Mouse (Mus musculus) forebrain, embryonic 11.5 days (tissue): ENCODE data around the gene Glb1l. TPM values are rescaled to one million over a fixed set of nuclear protein-coding genes. Genes with fewer than 3 reads are reported as not detected.
A peak's percentile ranks its signal among the peaks of the same experiment; 100 is the strongest.

Source experiments
- ATAC-seq: fragments of 200-750 bp; cut with Nextera tagmentation; replicated peaks from 2 replicates; pipeline ENCODE4 v1.8.0; 2017; ENCODE audit warnings: moderate TSS enrichment; ENCODE audit not compliant: low FRiP score
- DNase-seq: peaks from one replicate; pipeline ENCODE4 v3.0.0-alpha.2; 2017; ENCODE audit warnings: low spot score
- H3K27ac ChIP-seq: fragments of 300-500 bp; sonication (generic); 2 replicates; pipeline ENCODE4 v1.5.1; 2014; ENCODE audit warnings: low read depth, low read length
- H3K27me3 ChIP-seq: fragments of 300-500 bp; sonication (generic); 2 replicates; pipeline ENCODE4 v1.6.1; 2014; ENCODE audit warnings: mild to moderate bottlenecking, low read length, mixed read lengths; ENCODE audit not compliant: control insufficient read depth, insufficient read depth
- H3K36me3 ChIP-seq: fragments of 300-500 bp; sonication (generic); 2 replicates; pipeline ENCODE4 v1.6.1; 2014; ENCODE audit warnings: mild to moderate bottlenecking, low read length, moderate library complexity, mixed read lengths; ENCODE audit not compliant: control insufficient read depth, insufficient read depth
- H3K4me1 ChIP-seq: fragments of 300-500 bp; sonication (generic); replicated peaks from 2 replicates; pipeline ENCODE4 v1.6.1; 2014; ENCODE audit warnings: low read length, mixed read lengths; ENCODE audit not compliant: control insufficient read depth, insufficient read depth
- H3K4me2 ChIP-seq: fragments of 300-500 bp; sonication (generic); 2 replicates; pipeline ENCODE4 v1.6.1; 2014; ENCODE audit warnings: low read depth, mild to moderate bottlenecking, low read length, moderate library complexity, mixed read lengths; ENCODE audit not compliant: severe bottlenecking
- H3K4me3 ChIP-seq: fragments of 300-500 bp; sonication (generic); 2 replicates; pipeline ENCODE4 v1.5.1; 2014; ENCODE audit warnings: low read depth, low read length
- H3K9ac ChIP-seq: fragments of 300-500 bp; sonication (generic); 2 replicates; pipeline ENCODE4 v1.6.1; 2014; ENCODE audit warnings: low read length
- H3K9me3 ChIP-seq: fragments of 300-500 bp; sonication (generic); 2 replicates; pipeline ENCODE4 v1.6.1; 2016; ENCODE audit warnings: low read length, mixed read lengths; ENCODE audit not compliant: control insufficient read depth
- WGBS: fragments of 180-500 bp; shearing (Covaris S2); extraction: QIAGEN DNeasy Blood & Tissue Kit; methylation state at CpG from one replicate; pipeline ENCODE4 v1.1.7; 2014; 5-methylcytosine and 5-hydroxymethylcytosine counted together
- polyA plus RNA-seq: library from polyadenylated mRNA; unstranded; fragments of >200 nt; fragmentation: Nextera tagmentation; extraction: Ambion mirVana; gene quantifications from 2 replicates; pipeline ENCODE4 v1.2.1, GENCODE M21; 2014

The Glb1l gene
- polyA plus RNA-seq, 1 experiment from 2014 or later: 18.5 TPM

DNA sequence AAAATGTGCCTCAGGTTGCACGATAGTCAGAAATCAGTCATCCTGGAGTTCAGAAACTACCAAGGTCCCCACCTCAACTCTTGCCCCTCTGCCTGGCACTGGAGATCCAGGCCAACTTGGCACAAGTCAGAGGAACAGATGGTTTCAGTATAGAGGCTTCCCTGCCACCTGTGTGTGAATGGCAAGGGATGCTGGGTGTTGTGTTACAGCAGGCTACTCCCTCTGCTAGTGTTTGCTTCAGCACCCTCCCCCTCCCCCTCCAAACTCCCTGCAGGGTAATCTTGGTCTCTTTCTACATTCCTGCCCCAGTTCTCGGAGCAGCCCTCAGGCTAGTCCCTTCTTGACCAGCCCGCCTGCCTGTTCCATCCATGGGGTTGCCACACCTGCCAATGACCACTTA is 39.9 kb upstream of the Glb1l start:
- ATAC-seq: no peak
- H3K27ac ChIP-seq: no peak overlapping the region
- WGBS: 58% methylated on average over 3 of the region's 3 CpGs

DNA sequence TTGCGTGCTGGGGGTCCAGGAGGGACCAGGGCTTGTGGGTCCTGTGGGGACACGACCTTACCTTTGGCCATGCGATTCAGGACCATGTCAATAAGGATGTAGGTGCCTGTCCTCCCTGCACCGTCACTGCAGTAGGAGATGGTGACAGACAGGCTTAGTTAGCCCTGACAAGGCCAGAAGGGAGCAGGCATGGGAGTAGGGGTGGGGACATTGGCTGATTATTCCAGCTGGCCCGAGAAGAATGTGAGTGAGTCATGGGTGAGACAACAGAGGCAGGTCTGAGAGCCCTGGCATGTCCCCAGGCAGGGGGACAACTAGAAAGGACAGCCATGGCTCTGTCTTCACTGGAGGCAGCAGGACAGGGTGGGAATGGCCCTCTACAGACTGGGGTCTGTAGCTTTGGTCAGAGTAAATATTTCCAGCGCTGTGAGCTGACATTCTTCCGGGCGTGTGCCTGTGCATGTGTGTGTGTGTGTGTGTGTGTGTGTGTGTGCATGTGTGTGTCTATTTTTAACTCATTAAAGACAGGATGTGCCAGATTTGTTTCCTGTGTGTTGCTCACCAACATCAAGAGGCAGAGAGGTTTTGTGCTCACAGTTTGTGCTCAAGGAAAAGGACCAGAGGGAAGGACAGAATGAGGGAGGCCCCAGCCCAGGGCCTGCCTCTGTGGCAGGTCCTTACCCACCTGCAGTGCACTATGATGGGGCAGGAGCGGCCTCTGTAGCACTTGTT is 37.6 kb upstream of the Glb1l start:
- Histone ChIP-seq H3K9ac (peak overlapping the region; percentile 17; the same call in 1 of the 2 replicates), H3K27me3 (peaks cover 2% of the 10 kb centered on the region; the same call in 1 of the 2 replicates), H3K9me3 (no peaks in the 10 kb centered on the region), H3K4me1 (no peaks in the 10 kb centered on the region), H3K36me3 (no peaks in the 10 kb centered on the region), H3K27ac (no peak overlapping the region), H3K4me2 (no peak overlapping the region), H3K4me3 (no peak overlapping the region)
- 68% methylated on average over 9 of the region's 9 CpGs for WGBS
- ATAC-seq: no peak
- DNase-seq: no peak

More for the DNA sequence above, 39.9 kb upstream of the Glb1l start:
- H3K9ac ChIP-seq: no peak overlapping the region
- no peaks in the 10 kb centered on the region for H3K36me3 ChIP-seq
- H3K4me2 ChIP-seq: no peak overlapping the region
- no peak for DNase-seq
- peaks cover 2% of the 10 kb centered on the region; the same call in 1 of the 2 replicates for H3K27me3 ChIP-seq
- no peak overlapping the region for H3K4me3 ChIP-seq
- H3K9me3 ChIP-seq: no peaks in the 10 kb centered on the region
- H3K4me1 ChIP-seq: no peaks in the 10 kb centered on the region

DNA sequence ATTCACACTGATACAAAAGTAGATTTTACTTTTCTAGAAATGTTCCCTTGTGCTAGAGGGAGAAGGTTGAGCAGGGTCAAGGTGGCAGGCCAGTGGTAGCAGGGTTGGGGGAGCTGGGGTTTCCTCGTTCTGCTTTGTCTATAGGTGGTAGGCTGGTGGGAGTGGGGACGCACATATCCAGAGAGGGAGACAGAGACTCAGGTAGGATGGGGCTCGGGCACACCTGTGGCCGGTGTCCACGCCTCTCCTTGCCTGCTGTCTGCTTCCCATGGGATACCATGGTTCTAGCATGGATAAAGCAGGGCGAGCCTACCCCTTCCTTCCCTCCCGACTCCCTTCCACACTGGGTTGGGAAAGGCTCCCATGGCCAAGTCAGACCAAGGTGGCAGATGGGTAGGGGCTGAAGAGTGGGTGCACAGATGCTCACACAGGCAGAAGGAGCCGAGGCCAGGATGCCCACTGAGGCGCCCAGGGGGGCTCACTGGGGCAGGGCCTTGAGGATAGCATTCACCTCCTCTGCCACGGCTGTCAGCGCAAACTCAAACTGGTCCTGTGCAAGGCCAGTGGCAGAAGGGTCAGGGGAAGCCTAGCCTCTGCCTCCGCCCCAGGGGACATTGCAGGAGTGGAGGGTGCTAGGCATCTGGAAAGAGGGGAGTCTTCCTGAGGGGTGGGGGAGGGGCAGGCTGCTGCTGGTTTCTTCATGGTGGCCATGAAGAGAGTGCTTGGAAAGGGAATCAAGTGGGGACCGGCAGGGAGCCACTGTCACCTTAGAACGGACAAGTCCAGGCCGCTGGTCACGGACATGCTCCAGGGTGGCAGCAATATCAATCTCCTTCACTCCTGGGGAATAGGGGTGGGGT is 36.7 kb upstream of the Glb1l start:
- Histone ChIP-seq H3K27ac (no peak overlapping the region), H3K4me3 (no peak overlapping the region), H3K9ac (no peak overlapping the region), H3K36me3 (no peaks in the 10 kb centered on the region), H3K9me3 (no peaks in the 10 kb centered on the region), H3K4me2 (no peak overlapping the region), H3K27me3 (peaks cover 2% of the 10 kb centered on the region; the same call in 1 of the 2 replicates), H3K4me1 (no peaks in the 10 kb centered on the region)
- ATAC-seq: no peak
- WGBS: 74% methylated on average over 16 of the region's 16 CpGs
- DNase-seq: no peak

DNA sequence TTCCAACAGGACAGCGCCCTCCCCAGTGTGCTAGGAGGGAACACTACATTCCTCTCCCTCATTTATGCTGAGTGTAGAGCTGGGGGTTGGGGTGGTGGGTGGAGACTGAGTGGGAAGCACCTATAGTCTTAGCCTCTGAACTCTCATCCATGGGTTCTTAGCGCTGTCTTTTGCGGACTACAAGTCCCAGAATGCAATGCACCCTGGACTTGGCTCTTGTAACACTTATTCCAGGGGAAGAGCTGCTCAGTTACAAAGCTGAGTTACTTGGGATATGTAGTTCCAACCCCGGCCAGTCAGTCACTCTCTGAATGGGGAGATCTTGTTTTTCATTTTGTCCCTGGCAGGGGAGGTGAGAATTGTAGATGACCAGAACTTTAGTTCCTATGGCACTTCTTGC is 34.2 kb upstream of the Glb1l start:
- DNase-seq (no peak), ATAC-seq (peak; percentile 51; the same call in 1 of the 2 replicates)
- no peak overlapping the region for H3K9ac ChIP-seq

DNA sequence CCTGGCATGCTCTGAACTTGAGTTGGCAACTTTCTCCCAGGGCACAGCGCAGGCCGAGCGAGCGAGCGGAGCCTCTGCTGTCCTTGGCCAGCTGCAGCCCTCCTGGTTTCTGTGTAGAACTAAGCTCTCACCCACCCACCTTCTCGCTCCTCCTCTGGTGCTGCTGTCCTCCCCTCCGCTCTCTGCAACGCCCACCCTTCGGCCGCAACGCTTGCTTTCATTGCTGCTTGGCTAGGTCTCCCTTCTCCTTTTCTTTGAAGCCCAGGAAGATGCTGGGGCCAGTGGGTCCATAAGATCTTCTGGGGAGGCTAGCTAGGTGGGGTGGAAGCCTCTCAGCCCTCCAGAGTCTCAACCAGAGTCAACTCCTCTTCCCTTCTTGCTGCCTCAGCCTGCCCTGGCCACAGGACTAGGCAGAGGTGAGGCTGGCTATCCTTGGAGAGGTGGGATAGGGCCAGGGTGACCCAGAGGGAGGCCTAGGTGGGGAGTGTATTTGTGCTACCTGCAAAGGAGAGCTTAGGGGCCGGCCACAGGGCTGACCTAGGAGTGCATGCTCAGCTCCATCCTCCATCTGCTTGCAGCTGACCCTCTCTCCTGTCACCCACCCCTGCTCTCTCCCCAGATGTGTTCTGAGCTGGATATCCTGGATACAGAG is 33.7 kb upstream of the Glb1l start:
- no peak for ATAC-seq

More for the DNA sequence above, 34.2 kb upstream of the Glb1l start:
- no peaks in the 10 kb centered on the region for H3K36me3 ChIP-seq
- H3K4me3 ChIP-seq: no peak overlapping the region
- WGBS: 13% methylated on average over 4 of the region's 4 CpGs
- no peak overlapping the region for H3K4me2 ChIP-seq
- no peaks in the 10 kb centered on the region for H3K27me3 ChIP-seq
- no peaks in the 10 kb centered on the region for H3K9me3 ChIP-seq
- H3K4me1 ChIP-seq: no peaks in the 10 kb centered on the region
- no peak overlapping the region for H3K27ac ChIP-seq

DNA sequence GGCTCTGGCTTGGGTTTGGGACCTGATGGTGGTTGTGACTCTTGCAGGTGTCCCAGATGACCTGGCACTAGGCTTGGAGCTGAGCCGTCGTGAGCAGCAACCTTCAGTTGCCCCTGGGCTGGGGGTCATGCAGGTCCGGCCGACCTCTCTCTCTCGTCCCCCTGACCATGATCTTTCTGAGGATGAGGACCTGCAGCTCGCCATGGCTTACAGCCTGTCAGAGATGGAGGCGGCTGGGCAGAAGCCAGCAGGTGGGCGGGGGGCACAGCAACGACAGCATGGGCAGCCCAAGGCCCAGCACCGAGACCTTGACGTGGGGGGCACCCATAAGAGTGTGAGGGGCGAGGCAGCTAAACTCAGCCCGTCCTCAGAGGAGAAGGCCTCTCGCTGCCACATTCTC is 32.8 kb upstream of the Glb1l start:
- ATAC-seq: no peak
- no peak overlapping the region for H3K4me2 ChIP-seq
- H3K4me1 ChIP-seq: no peaks in the 10 kb centered on the region
- peak; percentile 43 for DNase-seq
- no peak overlapping the region for H3K9ac ChIP-seq
- no peaks in the 10 kb centered on the region for H3K27me3 ChIP-seq
- H3K9me3 ChIP-seq: no peaks in the 10 kb centered on the region
- 87% methylated on average over 14 of the region's 14 CpGs for WGBS
- no peak overlapping the region for H3K4me3 ChIP-seq
- no peak overlapping the region for H3K27ac ChIP-seq
- no peaks in the 10 kb centered on the region for H3K36me3 ChIP-seq

More for the DNA sequence above, 33.7 kb upstream of the Glb1l start:
- Histone ChIP-seq H3K4me2 (no peak overlapping the region), H3K9ac (no peak overlapping the region), H3K4me3 (no peak overlapping the region), H3K4me1 (no peaks in the 10 kb centered on the region), H3K9me3 (no peaks in the 10 kb centered on the region), H3K27me3 (no peaks in the 10 kb centered on the region), H3K27ac (no peak overlapping the region), H3K36me3 (no peaks in the 10 kb centered on the region)
- WGBS: 86% methylated on average over 12 of the region's 12 CpGs
- DNase-seq: no peak

DNA sequence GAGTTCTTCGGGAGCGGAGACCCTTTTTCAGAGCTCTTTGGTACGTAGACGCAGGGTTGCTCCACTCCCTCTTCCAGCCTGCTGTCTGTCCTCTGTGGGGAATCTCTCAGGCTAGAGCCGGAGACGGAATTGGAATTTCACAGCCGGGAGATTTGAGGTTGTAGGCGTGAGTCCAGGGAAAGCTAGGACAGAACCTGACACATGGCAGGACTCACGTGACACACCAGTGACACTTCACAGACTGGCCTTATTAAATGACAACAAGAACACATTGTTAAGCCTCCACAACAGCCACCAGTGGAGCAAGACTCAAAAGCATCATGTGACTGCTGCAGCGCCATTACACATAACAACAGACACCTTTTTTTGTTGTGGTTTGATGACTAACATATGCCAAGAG is 29.0 kb upstream of the Glb1l start:
- H3K27ac ChIP-seq: no peak overlapping the region
- ATAC-seq (no peak), DNase-seq (no peak)
- no peak overlapping the region for H3K4me2 ChIP-seq
- no peaks in the 10 kb centered on the region for H3K36me3 ChIP-seq
- no peak overlapping the region for H3K9ac ChIP-seq
- H3K4me3 ChIP-seq: no peak overlapping the region
- H3K27me3 ChIP-seq: no peaks in the 10 kb centered on the region
- no peaks in the 10 kb centered on the region for H3K9me3 ChIP-seq
- H3K4me1 ChIP-seq: peaks cover 6% of the 10 kb centered on the region
- 89% methylated on average over 10 of the region's 10 CpGs for WGBS
